Mouse (Mus musculus) heart, embryonic 12.5 days (tissue): ENCODE results near the gene Nlrp4f. TPM values are rescaled to one million over a fixed set of nuclear protein-coding genes. Genes with fewer than 3 reads are reported as not detected.

ENCODE experiments used
- ATAC-seq: fragments of 200-750 bp; cut with Nextera tagmentation; 2 replicates; pipeline ENCODE4 v1.8.0; 2017; ENCODE audit warnings: moderate TSS enrichment, moderate library complexity; ENCODE audit not compliant: insufficient number of reproducible peaks, low FRiP score
- H3K27ac ChIP-seq: fragments of 300-500 bp; sonication (generic); 2 replicates; pipeline ENCODE4 v1.5.1; 2016; ENCODE audit warnings: mild to moderate bottlenecking, moderate library complexity; ENCODE audit not compliant: poor library complexity, severe bottlenecking
- H3K27me3 ChIP-seq: fragments of 300-500 bp; sonication (generic); replicated peaks from 2 replicates; pipeline ENCODE4 v1.6.1; 2016; ENCODE audit warnings: mild to moderate bottlenecking, moderate library complexity
- H3K36me3 ChIP-seq: fragments of 300-500 bp; sonication (generic); 2 replicates; pipeline ENCODE4 v1.6.1; 2016; ENCODE audit warnings: mild to moderate bottlenecking, moderate library complexity
- H3K4me1 ChIP-seq: fragments of 300-500 bp; sonication (generic); replicated peaks from 2 replicates; pipeline ENCODE4 v1.6.1; 2016; ENCODE audit warnings: mild to moderate bottlenecking
- H3K4me2 ChIP-seq: fragments of 300-500 bp; sonication (generic); 2 replicates; pipeline ENCODE4 v1.6.1; 2016; ENCODE audit warnings: mild to moderate bottlenecking, moderate library complexity
- H3K4me3 ChIP-seq: fragments of 300-500 bp; sonication (generic); 2 replicates; pipeline ENCODE4 v1.5.1; 2016; ENCODE audit warnings: mild to moderate bottlenecking
- H3K9ac ChIP-seq: fragments of 300-500 bp; sonication (generic); 2 replicates; pipeline ENCODE4 v1.6.1; 2016; ENCODE audit warnings: mild to moderate bottlenecking, moderate library complexity
- H3K9me3 ChIP-seq: fragments of 300-500 bp; sonication (generic); replicated peaks from 2 replicates; pipeline ENCODE4 v1.6.1; 2016; ENCODE audit warnings: mild to moderate bottlenecking, moderate library complexity
- WGBS: fragments of 180-500 bp; shearing (Covaris S2); methylation state at CpG from one replicate; pipeline ENCODE4 v1.1.7; 2016; 5-methylcytosine and 5-hydroxymethylcytosine counted together
- polyA plus RNA-seq: library from polyadenylated mRNA; unstranded; fragments of >200 nt; fragmentation: Nextera tagmentation; extraction: Ambion mirVana; gene quantifications from 2 replicates; pipeline ENCODE4 v1.2.1, GENCODE M21; 2016

Gene Nlrp4f
- polyA plus RNA-seq: not detected in 2 replicates

GRCm38 (mm10) chr13:65205877-65206276 is at the start of gene Nlrp4f:
TSS of gene Nlrp4f (minus strand) at chr13:65205977.
- Histone ChIP-seq H3K27me3 (no peaks in the 10 kb centered on the region), H3K4me2 (no peak within 1 kb of the TSS), H3K4me3 (no peak within 1 kb of the TSS), H3K9ac (no peak within 1 kb of the TSS), H3K9me3 (peaks cover 7% of the 10 kb centered on the region; the same call in 1 of the 2 replicates), H3K27ac (no peak within 1 kb of the TSS), H3K36me3 (no peaks in the 10 kb centered on the region), H3K4me1 (no peaks in the 10 kb centered on the region)
- ATAC-seq: no peak
- WGBS: 77% methylated on average over 10 of the region's 10 CpGs

- H3K4me2 ChIP-seq: no peak overlapping the region
- WGBS: 88% methylated on average over 4 of the region's 4 CpGs
- peaks cover 15% of the 10 kb centered on the region for H3K9me3 ChIP-seq
- H3K36me3 ChIP-seq: peaks cover 10% of the 10 kb centered on the region
- peaks cover 16% of the 10 kb centered on the region for H3K4me1 ChIP-seq
- no peak for ATAC-seq
- no peak overlapping the region for H3K27ac ChIP-seq
- no peak overlapping the region for H3K4me3 ChIP-seq
- H3K27me3 ChIP-seq: no peaks in the 10 kb centered on the region
- H3K9ac ChIP-seq: no peak overlapping the region
These were observed 37.5 kb upstream of the Nlrp4f start for GRCm38 (mm10) chr13:65243273-65243672.

GRCm38 (mm10) chr13:65242319-65242787 is 36.6 kb upstream of the Nlrp4f start:
- H3K9me3 ChIP-seq: peaks cover 13% of the 10 kb centered on the region
- peaks cover 16% of the 10 kb centered on the region for H3K4me1 ChIP-seq
- no peak overlapping the region for H3K27ac ChIP-seq
- no peaks in the 10 kb centered on the region for H3K27me3 ChIP-seq
- H3K9ac ChIP-seq: peak overlapping the region; percentile 84
- no peak for ATAC-seq
- peak overlapping the region; percentile 100 for H3K4me2 ChIP-seq
- peak overlapping the region; percentile 90 for H3K4me3 ChIP-seq
- peaks cover 7% of the 10 kb centered on the region; the same call in 1 of the 2 replicates for H3K36me3 ChIP-seq
- WGBS: 19% methylated on average over 27 of the region's 27 CpGs

GRCm38 (mm10) chr13:65241627-65242318 is 36.0 kb upstream of the Nlrp4f start:
- 2% methylated on average over 51 of the region's 51 CpGs for WGBS
- H3K4me3 ChIP-seq: peak overlapping the region; percentile 90
- peak overlapping the region; percentile 90 for H3K27ac ChIP-seq
- peaks cover 19% of the 10 kb centered on the region for H3K9me3 ChIP-seq
- peak overlapping the region; percentile 84 for H3K9ac ChIP-seq
- peak overlapping the region; percentile 100 for H3K4me2 ChIP-seq
- no peaks in the 10 kb centered on the region for H3K27me3 ChIP-seq
- peaks cover 16% of the 10 kb centered on the region for H3K4me1 ChIP-seq
- ATAC-seq: peak; percentile 31
- peaks cover 7% of the 10 kb centered on the region; the same call in 1 of the 2 replicates for H3K36me3 ChIP-seq

- Histone ChIP-seq H3K9ac (peak overlapping the region; percentile 84), H3K4me2 (peak overlapping the region; percentile 100), H3K4me3 (peak overlapping the region; percentile 90), H3K27ac (peak overlapping the region; percentile 90), H3K36me3 (peaks cover 7% of the 10 kb centered on the region; the same call in 1 of the 2 replicates), H3K9me3 (peaks cover 19% of the 10 kb centered on the region), H3K27me3 (no peaks in the 10 kb centered on the region), H3K4me1 (peaks cover 16% of the 10 kb centered on the region)
- under 1% methylated on average over 45 of the region's 45 CpGs for WGBS
- peak; percentile 85 for ATAC-seq
These were observed 35.4 kb upstream of the Nlrp4f start for GRCm38 (mm10) chr13:65241099-65241626.

- 0 out of 2 replicates have a peak, but pooled peaks cover 3% of the 10 kb centered on the region for H3K36me3 ChIP-seq
- H3K27me3 ChIP-seq: no peaks in the 10 kb centered on the region
- WGBS: 1% methylated on average over 28 of the region's 28 CpGs
- peaks cover 16% of the 10 kb centered on the region for H3K4me1 ChIP-seq
- peaks cover 14% of the 10 kb centered on the region for H3K9me3 ChIP-seq
- H3K9ac ChIP-seq: peak overlapping the region; percentile 84
- H3K4me3 ChIP-seq: peak overlapping the region; percentile 90
- ATAC-seq: peak; percentile 93
- H3K27ac ChIP-seq: peak overlapping the region; percentile 90
- peak overlapping the region; percentile 100 for H3K4me2 ChIP-seq
These were observed 34.8 kb upstream of the Nlrp4f start for GRCm38 (mm10) chr13:65240509-65241098.

GRCm38 (mm10) chr13:65237211-65237610 is 31.4 kb upstream of the Nlrp4f start:
- Histone ChIP-seq H3K9ac (no peak overlapping the region), H3K27me3 (no peaks in the 10 kb centered on the region), H3K27ac (no peak overlapping the region), H3K9me3 (peaks cover 7% of the 10 kb centered on the region; the same call in 1 of the 2 replicates), H3K36me3 (no peaks in the 10 kb centered on the region), H3K4me2 (no peak overlapping the region), H3K4me3 (no peak overlapping the region), H3K4me1 (peaks cover 9% of the 10 kb centered on the region)
- WGBS: 57% methylated on average over 9 of the region's 9 CpGs
- ATAC-seq: no peak

- Histone ChIP-seq H3K27me3 (no peaks in the 10 kb centered on the region), H3K4me2 (no peak overlapping the region), H3K9me3 (peaks cover 14% of the 10 kb centered on the region), H3K36me3 (no peaks in the 10 kb centered on the region), H3K4me3 (no peak overlapping the region), H3K4me1 (no peaks in the 10 kb centered on the region), H3K27ac (no peak overlapping the region), H3K9ac (no peak overlapping the region)
- 65% methylated on average over 2 of the region's 2 CpGs for WGBS
- ATAC-seq: no peak
These were observed 20.9 kb upstream of the Nlrp4f start for GRCm38 (mm10) chr13:65226657-65227056.

GRCm38 (mm10) chr13:65225945-65226344 is 20.2 kb upstream of the Nlrp4f start:
- ATAC-seq: no peak
- H3K9me3 ChIP-seq: peaks cover 14% of the 10 kb centered on the region
- no peak overlapping the region for H3K4me2 ChIP-seq
- WGBS: 60% methylated on average over 6 of the region's 6 CpGs
- no peak overlapping the region for H3K4me3 ChIP-seq
- H3K36me3 ChIP-seq: no peaks in the 10 kb centered on the region
- H3K27ac ChIP-seq: no peak overlapping the region
- no peaks in the 10 kb centered on the region for H3K27me3 ChIP-seq
- no peak overlapping the region for H3K9ac ChIP-seq
- no peaks in the 10 kb centered on the region for H3K4me1 ChIP-seq

- Histone ChIP-seq H3K27ac (no peak overlapping the region), H3K4me2 (no peak overlapping the region), H3K9ac (no peak overlapping the region), H3K4me3 (no peak overlapping the region), H3K27me3 (no peaks in the 10 kb centered on the region), H3K36me3 (no peaks in the 10 kb centered on the region), H3K9me3 (peaks cover under 1% of the 10 kb centered on the region; the same call in 1 of the 2 replicates), H3K4me1 (no peaks in the 10 kb centered on the region)
- ATAC-seq: no peak
- WGBS: 57% methylated on average over 1 of the region's 1 CpGs
These were observed 5.1 kb downstream of the Nlrp4f start for GRCm38 (mm10) chr13:65200667-65201066.

GRCm38 (mm10) chr13:65176472-65177091 is 29.2 kb downstream of the Nlrp4f start:
- Histone ChIP-seq H3K4me3 (no peak overlapping the region), H3K9ac (no peak overlapping the region), H3K4me2 (no peak overlapping the region), H3K9me3 (0 out of 2 replicates have a peak, but pooled peaks cover under 1% of the 10 kb centered on the region), H3K36me3 (no peaks in the 10 kb centered on the region), H3K27me3 (no peaks in the 10 kb centered on the region), H3K27ac (no peak overlapping the region), H3K4me1 (0 out of 2 replicates have a peak, but pooled peaks cover 2% of the 10 kb centered on the region)
- WGBS: 48% methylated on average over 15 of the region's 15 CpGs
- 0 out of 2 replicates have a peak, but pooled peaks have one; percentile 4 for ATAC-seq
